In the genomic region with DNA sequence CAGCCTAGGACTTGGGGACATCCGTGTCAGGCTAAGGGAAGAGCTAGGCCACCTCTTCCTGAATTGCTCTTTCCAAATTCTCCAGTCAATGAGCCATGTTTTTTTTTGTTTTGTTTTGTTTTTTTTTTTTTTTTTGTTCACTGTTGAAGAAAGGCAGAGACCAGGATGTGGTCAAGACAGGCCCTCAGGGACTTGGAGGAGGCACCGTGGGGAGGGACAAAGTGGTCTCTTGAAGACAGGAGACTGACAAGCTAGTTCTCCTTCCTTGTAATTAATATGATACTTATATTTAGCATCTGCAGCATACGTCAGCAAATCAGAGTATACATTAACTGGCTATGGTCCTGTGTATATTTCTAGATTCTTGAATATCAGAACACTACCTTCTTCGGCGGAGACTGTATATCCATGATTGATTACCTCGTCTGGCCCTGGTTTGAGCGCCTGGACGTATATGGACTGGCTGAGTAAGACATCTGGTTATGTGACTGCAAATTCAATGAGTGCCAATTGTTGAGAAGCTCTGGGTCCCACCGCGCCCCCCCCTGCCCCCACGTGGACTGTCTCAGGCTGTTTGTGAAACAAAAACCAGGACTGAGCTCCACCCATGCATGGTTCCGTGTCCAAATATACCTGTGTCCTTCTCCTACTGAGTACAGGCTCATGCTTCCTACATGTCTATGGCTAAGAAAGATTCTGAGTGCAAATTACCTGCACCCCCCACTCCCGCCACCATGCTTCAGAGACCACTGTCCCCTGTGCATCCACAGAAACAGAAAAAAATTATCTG, we compare ENCODE assay signal across 23 mouse cellular contexts. TPM values are rescaled to one million over a fixed set of nuclear protein-coding genes. Genes with fewer than 3 reads are reported as not detected.
DNase-seq lines count a peak whose midpoint lies in the region; TF ChIP-seq lines count a peak whose summit lies in the region.
"Had no signal": no experiment of that assay in that cellular context is flagged by ENCODE, and none has a peak within 500 bp of the region (broad histone marks: within the 10 kb centered on the region; RNA-seq: fewer than 3 reads in every experiment).

No protein-coding gene starts in this region.

- WGBS in heart, embryonic 10.5 days = 76% methylated on average over 13 of the region's 13 CpGs
- 66% methylated on average over 13 of the region's 13 CpGs for WGBS in kidney, adult 2 months
- 80% methylated on average over 13 of the region's 13 CpGs for WGBS in thymus, adult 2 months

- no peak overlapping the region for H3K4me3 ChIP-seq in heart, embryonic 10.5 days
- H3K4me3 ChIP-seq in kidney, adult 2 months (ENCODE audit: insufficient read depth, low read depth, low read length) = no peak overlapping the region
- no peak overlapping the region for H3K4me3 ChIP-seq in thymus, adult 2 months (ENCODE audit: control insufficient read depth, insufficient read depth, low read length)
- H3K4me3 ChIP-seq: embryonic facial prominence, embryonic 12.5 days; hindbrain, embryonic 10.5 days; left cerebral cortex, adult 2 months; megakaryocyte, embryonic 14.5 days had no signal

- no peaks in the 10 kb centered on the region for H3K36me3 ChIP-seq in heart, embryonic 10.5 days
- no peaks in the 10 kb centered on the region for H3K36me3 ChIP-seq in kidney, adult 2 months (ENCODE audit: control insufficient read depth, insufficient read depth, low read length)
- H3K36me3 ChIP-seq in thymus, adult 2 months (ENCODE audit: control insufficient read depth, insufficient read depth, low read length) = no peaks in the 10 kb centered on the region
- H3K36me3 ChIP-seq: embryonic facial prominence, embryonic 12.5 days; hindbrain, embryonic 10.5 days had no signal

- H3K27me3 ChIP-seq in heart, embryonic 10.5 days (ENCODE audit: insufficient read depth, poor library complexity, severe bottlenecking) = peaks cover 7% of the 10 kb centered on the region; the same call in 1 of the 2 replicates
- no peaks in the 10 kb centered on the region for H3K27me3 ChIP-seq in kidney, adult 2 months (replicated peaks; ENCODE audit: control insufficient read depth, insufficient read depth, low read length)
- H3K27me3 ChIP-seq in thymus, adult 2 months (ENCODE audit: control insufficient read depth, insufficient read depth, low read length) = no peaks in the 10 kb centered on the region
- H3K27me3 ChIP-seq: embryonic facial prominence, embryonic 12.5 days; Patski had no signal

- H3K4me1 ChIP-seq in heart, embryonic 10.5 days = peaks cover 36% of the 10 kb centered on the region
- peaks cover 4% of the 10 kb centered on the region for H3K4me1 ChIP-seq in kidney, adult 2 months (ENCODE audit: control insufficient read depth, insufficient read depth, low read length)
- H3K4me1 ChIP-seq in thymus, adult 2 months (replicated peaks; ENCODE audit: control insufficient read depth, insufficient read depth, low read length) = peaks cover 27% of the 10 kb centered on the region

- no peaks in the 10 kb centered on the region for H3K9me3 ChIP-seq in heart, embryonic 10.5 days
- H3K9me3 ChIP-seq: embryonic facial prominence, embryonic 12.5 days; hindbrain, embryonic 10.5 days; megakaryocyte, embryonic 14.5 days had no signal

- no peak for TF ChIP-seq CTCF in kidney, adult 2 months (conservative IDR thresholded peaks at IDR 0.05; ENCODE audit: insufficient read depth, insufficient read length, low read depth, low read length)
- TF ChIP-seq CTCF in thymus, adult 2 months (IDR thresholded peaks at IDR 0.05; ENCODE audit: borderline replicate concordance, control insufficient read depth, extremely low read depth, insufficient read depth, low read length, poor library complexity) = no peak

- no peak for TF ChIP-seq POLR2A in kidney, adult 2 months (IDR thresholded peaks at IDR 0.05; ENCODE audit: low read depth, low read length)
- TF ChIP-seq POLR2A in thymus, adult 2 months (IDR thresholded peaks at IDR 0.05; ENCODE audit: control insufficient read depth, extremely low read depth, insufficient read depth, low read length, poor library complexity) = no peak

- DNase-seq in heart, embryonic 10.5 days (ENCODE audit: low spot score) = no peak
- DNase-seq in heart, postnatal 36 days = no peak
- peak; percentile 25 for DNase-seq in kidney, adult 2 months
- no peak for DNase-seq in kidney, postnatal 25 days
- DNase-seq in thymus, postnatal 4 days = peak; percentile 10
- no peak for DNase-seq in thymus, adult 2 months
- DNase-seq in urinary bladder, adult 18-20 months (ENCODE audit: low spot score in 2 of 2) = no peak
- DNase-seq in adrenal gland, postnatal 14 days = no peak
- DNase-seq: adrenal gland, postnatal 10 days; cerebellum, adult 9-11 months; gastrocnemius, postnatal 14 days; kidney, adult 11 months; kidney, postnatal 4 days; layer of hippocampus, adult 9-11 months; left cerebral cortex, postnatal 4 days; lung, postnatal 14 days; thymus, adult 18-20 months had no signal

- H3K27ac ChIP-seq in heart, embryonic 10.5 days = 0 out of 2 replicates have a peak overlapping the region, but pooled peaks have one; percentile 56
- H3K27ac ChIP-seq in kidney, adult 2 months (ENCODE audit: insufficient read depth, low read depth, low read length) = no peak overlapping the region
- no peak overlapping the region for H3K27ac ChIP-seq in thymus, adult 2 months (ENCODE audit: control insufficient read depth, insufficient read depth, low read length)
- H3K27ac ChIP-seq: embryonic facial prominence, embryonic 12.5 days; hindbrain, embryonic 10.5 days; left cerebral cortex, adult 2 months had no signal

- intact Hi-C loops in heart, postnatal 36 days (cut with DNase I) = no loop called here

RNA-seq across cellular contexts. Expression of a gene that starts 19.2 kb away (rescaled TPM):
- 0.59 and 1.0 TPM in 2 replicates for polyA plus RNA-seq in heart, embryonic 10.5 days (2016; fragmentation: Nextera tagmentation; extraction: Ambion mirVana)
- total RNA-seq in heart, postnatal 36 days (2021) = 1 to 10 TPM; 2.1 to 2.3 TPM
- polyA plus RNA-seq in kidney, adult 2 months (2012; rRNA removed) = 2.6 and 2.7 TPM in 2 replicates
- polyA plus RNA-seq in thymus, adult 2 months (2012; rRNA removed) = 0.14 and 0.84 TPM in 2 replicates
- 3.3 and 3.5 TPM in 2 replicates for total RNA-seq in adrenal gland, postnatal 14 days (2021)

RNA-seq across cellular contexts. Expression of a gene that starts 29.7 kb away (rescaled TPM):
- polyA plus RNA-seq in heart, embryonic 10.5 days (2016; fragmentation: Nextera tagmentation; extraction: Ambion mirVana) = 81.5 and 129 TPM in 2 replicates
- total RNA-seq in heart, postnatal 36 days (2021) = 100 to 1,000 TPM; 171 to 196 TPM
- polyA plus RNA-seq in kidney, adult 2 months (2012; rRNA removed) = 82.5 and 85.1 TPM in 2 replicates
- polyA plus RNA-seq in thymus, adult 2 months (2012; rRNA removed) = 20.4 and 30.4 TPM in 2 replicates
- 151 and 169 TPM in 2 replicates for total RNA-seq in adrenal gland, postnatal 14 days (2021)

RNA-seq across cellular contexts. Expression of a gene that starts 34.6 kb away (rescaled TPM):
- polyA plus RNA-seq in heart, embryonic 10.5 days (2016; fragmentation: Nextera tagmentation; extraction: Ambion mirVana) = 0.06 and 0.11 TPM in 2 replicates
- not detected for total RNA-seq in heart, postnatal 36 days (2021)
- 0.12 TPM in 1 of 2 replicates, not detected in the other for polyA plus RNA-seq in kidney, adult 2 months (2012; rRNA removed)
- 0.13 and 0.20 TPM in 2 replicates for polyA plus RNA-seq in thymus, adult 2 months (2012; rRNA removed)
- total RNA-seq in adrenal gland, postnatal 14 days (2021) = not detected in 2 replicates
- total RNA-seq: adrenal gland, postnatal 10 days; gastrocnemius, postnatal 14 days; liver, adult 2 months had no signal
- polyA plus RNA-seq: liver, adult 2 months had no signal

RNA-seq across cellular contexts. Expression of a gene that starts 34.6 kb away (rescaled TPM):
- polyA plus RNA-seq in heart, embryonic 10.5 days (2016; fragmentation: Nextera tagmentation; extraction: Ambion mirVana) = 15.6 and 21.1 TPM in 2 replicates
- total RNA-seq in heart, postnatal 36 days (2021) = 10 to 100 TPM in 1 of 2 experiments, 1 to 10 TPM in 1; 9.9 to 15.1 TPM
- 6.4 and 8.0 TPM in 2 replicates for polyA plus RNA-seq in kidney, adult 2 months (2012; rRNA removed)
- 32.6 and 37.4 TPM in 2 replicates for polyA plus RNA-seq in thymus, adult 2 months (2012; rRNA removed)
- total RNA-seq in adrenal gland, postnatal 14 days (2021) = 12.9 and 14.6 TPM in 2 replicates

RNA-seq across cellular contexts. Expression of a gene that starts 53.0 kb away (rescaled TPM):
- polyA plus RNA-seq in heart, embryonic 10.5 days (2016; fragmentation: Nextera tagmentation; extraction: Ambion mirVana) = 0.10 and 0.23 TPM in 2 replicates
- 1 to 10 TPM; 2.1 to 2.2 TPM for total RNA-seq in heart, postnatal 36 days (2021)
- 0.05 TPM in 1 of 2 replicates, not detected in the other for polyA plus RNA-seq in kidney, adult 2 months (2012; rRNA removed)
- 0.03 and 0.04 TPM in 2 replicates for polyA plus RNA-seq in thymus, adult 2 months (2012; rRNA removed)
- total RNA-seq in adrenal gland, postnatal 14 days (2021) = not detected in 2 replicates
- total RNA-seq: gastrocnemius, postnatal 14 days; liver, adult 2 months had no signal
- polyA plus RNA-seq: embryonic facial prominence, embryonic 12.5 days; liver, adult 2 months; Patski had no signal

Comparison
In these comparisons a context has a peak if more than half of its experiments do, and no peak if none do; other contexts are left out.
1. DNase-seq: peak in kidney, adult 2 months (single experiment) and thymus, postnatal 4 days (single experiment); none in heart, embryonic 10.5 days (single experiment), heart, postnatal 36 days (0 of 2), kidney, postnatal 25 days (0 of 2), thymus, adult 2 months (single experiment), urinary bladder, adult 18-20 months (0 of 2) and adrenal gland, postnatal 14 days (single experiment).